Mouse (Mus musculus): Measurements from ENCODE around the gene Gm10057. TPM values are rescaled to one million over a fixed set of nuclear protein-coding genes. Genes with fewer than 3 reads are reported as not detected.
"Not testable (repeated sequence)": the region's sequence is repeated elsewhere in the genome, so short reads cannot be mapped to it uniquely, and the experiment has no call there.

The Gm10057 gene
- polyA plus RNA-seq (2015; fragmentation: Nextera tagmentation; extraction: Ambion mirVana), result not detected in 2 replicates

DNA sequence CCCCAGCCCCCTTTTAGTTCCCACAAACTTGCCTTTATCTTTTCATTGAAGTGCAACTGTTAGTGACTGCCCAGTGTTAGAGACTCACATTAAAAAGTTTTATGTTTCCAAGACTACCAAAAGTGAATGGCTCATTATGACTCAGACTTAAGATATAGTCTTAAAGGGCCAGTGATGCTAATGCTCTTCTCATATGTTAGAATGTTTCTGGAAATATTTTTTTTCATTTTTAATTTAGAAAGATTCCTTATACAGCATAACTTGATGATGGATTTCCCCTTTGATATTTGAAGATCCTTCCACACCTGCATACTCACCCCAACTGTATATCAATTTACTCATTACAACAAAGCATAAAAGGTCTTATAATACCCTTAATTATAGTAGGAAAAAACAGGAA, at the start of gene Gm10057:
Gene Gm10057 (minus strand): TSS at position 101 of the 400 bp plus-strand sequence.
- not testable (repeated sequence) for H3K4me2 ChIP-seq (replicated peaks); H3K4me1 ChIP-seq (replicated peaks); ATAC-seq; H3K27ac ChIP-seq; H3K9me3 ChIP-seq; H3K4me3 ChIP-seq (replicated peaks); H3K9ac ChIP-seq (replicated peaks); H3K36me3 ChIP-seq; H3K27me3 ChIP-seq

DNA sequence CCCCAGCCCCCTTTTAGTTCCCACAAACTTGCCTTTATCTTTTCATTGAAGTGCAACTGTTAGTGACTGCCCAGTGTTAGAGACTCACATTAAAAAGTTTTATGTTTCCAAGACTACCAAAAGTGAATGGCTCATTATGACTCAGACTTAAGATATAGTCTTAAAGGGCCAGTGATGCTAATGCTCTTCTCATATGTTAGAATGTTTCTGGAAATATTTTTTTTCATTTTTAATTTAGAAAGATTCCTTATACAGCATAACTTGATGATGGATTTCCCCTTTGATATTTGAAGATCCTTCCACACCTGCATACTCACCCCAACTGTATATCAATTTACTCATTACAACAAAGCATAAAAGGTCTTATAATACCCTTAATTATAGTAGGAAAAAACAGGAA, 21.1 kb downstream of the Gm10057 start, which contains the start of gene 4921511M17Rik:
Gene 4921511M17Rik (minus strand): TSS at position 101 of the 400 bp plus-strand sequence.
- H3K27ac ChIP-seq; H3K4me1 ChIP-seq (replicated peaks); H3K4me2 ChIP-seq (replicated peaks); H3K9ac ChIP-seq (replicated peaks); H3K9me3 ChIP-seq; ATAC-seq; H3K36me3 ChIP-seq; H3K27me3 ChIP-seq; H3K4me3 ChIP-seq (replicated peaks): not testable (repeated sequence)

DNA sequence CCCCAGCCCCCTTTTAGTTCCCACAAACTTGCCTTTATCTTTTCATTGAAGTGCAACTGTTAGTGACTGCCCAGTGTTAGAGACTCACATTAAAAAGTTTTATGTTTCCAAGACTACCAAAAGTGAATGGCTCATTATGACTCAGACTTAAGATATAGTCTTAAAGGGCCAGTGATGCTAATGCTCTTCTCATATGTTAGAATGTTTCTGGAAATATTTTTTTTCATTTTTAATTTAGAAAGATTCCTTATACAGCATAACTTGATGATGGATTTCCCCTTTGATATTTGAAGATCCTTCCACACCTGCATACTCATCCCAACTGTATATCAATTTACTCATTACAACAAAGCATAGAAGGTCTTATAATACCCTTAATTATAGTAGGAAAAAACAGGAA, 42.3 kb downstream of the Gm10057 start, which contains the start of gene Samt1:
Gene Samt1 (minus strand): TSS at position 101 of the 400 bp plus-strand sequence.
- not testable (repeated sequence) for ATAC-seq

More for the DNA sequence above, 42.3 kb downstream of the Gm10057 start, which contains the start of gene Samt1:
- H3K4me1 ChIP-seq (replicated peaks); H3K4me3 ChIP-seq (replicated peaks); H3K27me3 ChIP-seq; H3K9ac ChIP-seq (replicated peaks); H3K4me2 ChIP-seq (replicated peaks); H3K27ac ChIP-seq; H3K36me3 ChIP-seq; H3K9me3 ChIP-seq: not testable (repeated sequence)

Other genes with a start within 250 kb of the Gm10057 start
- 16.9 and 19.9 TPM in 2 replicates for gene Spin2c, start 222.8 kb downstream of the Gm10057 start, polyA plus RNA-seq (2015; fragmentation: Nextera tagmentation; extraction: Ambion mirVana)
- gene Samt1, start 42.4 kb downstream of the Gm10057 start, polyA plus RNA-seq (2015; fragmentation: Nextera tagmentation; extraction: Ambion mirVana), result not detected in 2 replicates
- not detected in 2 replicates for gene 4921511M17Rik, start 21.2 kb downstream of the Gm10057 start, polyA plus RNA-seq (2015; fragmentation: Nextera tagmentation; extraction: Ambion mirVana)
- gene Gm15140, start 65.6 kb upstream of the Gm10057 start, polyA plus RNA-seq (2015; fragmentation: Nextera tagmentation; extraction: Ambion mirVana), result not detected in 2 replicates